In the genomic region with DNA sequence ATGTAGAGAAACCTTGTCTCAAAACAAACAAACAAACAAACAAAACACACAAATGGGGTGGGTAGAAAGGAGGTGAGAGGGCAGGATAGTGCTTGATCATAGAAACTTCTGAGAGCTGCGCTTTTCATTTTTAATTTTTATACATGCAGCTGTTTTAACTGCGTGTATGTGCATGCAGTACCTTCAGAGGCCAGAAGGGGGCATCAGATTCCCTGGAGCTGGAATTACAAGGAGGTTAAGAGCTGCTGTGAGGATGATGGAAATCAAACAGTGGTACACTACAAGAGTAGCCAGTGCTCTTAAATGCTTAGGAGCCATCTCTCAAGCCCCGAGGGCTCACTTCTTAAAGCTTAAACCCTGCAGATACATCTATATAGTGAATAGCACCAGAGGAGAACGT, we compare ENCODE assay signal across 9 mouse cellular contexts.
DNase-seq lines count a peak whose midpoint lies in the region; ATAC-seq and TF ChIP-seq lines count a peak whose summit lies in the region.
"Had no signal": no experiment of that assay in that cellular context is flagged by ENCODE, and none has a peak within 500 bp of the region (broad histone marks: within the 10 kb centered on the region; RNA-seq: fewer than 3 reads in every experiment).

No protein-coding gene starts in this region.

- 92% methylated on average over 4 of the region's 4 CpGs for WGBS in intestine, postnatal 0 days
- 89% methylated on average over 4 of the region's 4 CpGs for WGBS in intestine, embryonic 15.5 days

- peak; percentile 27 for DNase-seq in CH12.LX (ENCODE audit: extremely low read depth)
- peak; percentile 60 for DNase-seq in ZHBTc4 (ENCODE audit: low read depth, low spot score)
- peak; percentile 67 for DNase-seq in lung, postnatal 36 days
- DNase-seq in left cerebral cortex, adult 8-10 months (ENCODE audit: low spot score in 2 of 2): no peak
- DNase-seq in layer of hippocampus, postnatal 10 days (ENCODE audit: low spot score in 2 of 2): no peak

- ATAC-seq in intestine, postnatal 0 days: no peak
- ATAC-seq in intestine, embryonic 15.5 days: no peak

- no peak overlapping the region for H3K4me2 ChIP-seq in intestine, postnatal 0 days (replicated peaks; ENCODE audit: low read depth)
- H3K4me2 ChIP-seq in intestine, embryonic 15.5 days (replicated peaks): no peak overlapping the region
- no peak overlapping the region for H3K4me2 ChIP-seq in CH12.LX (ENCODE audit: insufficient read depth, low read depth, poor library complexity, severe bottlenecking)
- H3K4me2 ChIP-seq: embryonic facial prominence, embryonic 12.5 days; limb, embryonic 12.5 days had no signal

- H3K79me2 ChIP-seq in CH12.LX (replicated peaks; ENCODE audit: control insufficient read depth, extremely low read depth, insufficient read depth, poor library complexity, severe bottlenecking): no peaks in the 10 kb centered on the region

- H3K36me3 ChIP-seq in intestine, postnatal 0 days (ENCODE audit: control insufficient read depth, insufficient read depth): peaks cover 20% of the 10 kb centered on the region
- H3K36me3 ChIP-seq in intestine, embryonic 15.5 days: peaks cover 10% of the 10 kb centered on the region
- H3K36me3 ChIP-seq in CH12.LX (replicated peaks in 1 of 2; ENCODE audit: control insufficient read depth in 1 of 2, insufficient read depth in 1 of 2, low read length in 1 of 2): no peaks in the 10 kb centered on the region
- H3K36me3 ChIP-seq: embryonic facial prominence, embryonic 12.5 days; limb, embryonic 12.5 days had no signal

- TF ChIP-seq RAD21 in CH12.LX (IDR thresholded peaks at IDR 0.05; ENCODE audit: low read depth, low read length): peak; percentile 46

- TF ChIP-seq EP300 in CH12.LX (IDR thresholded peaks at IDR 0.05; ENCODE audit: low read length): no peak

- H3K4me3 ChIP-seq in intestine, postnatal 0 days (ENCODE audit: low read depth, low read length): no peak overlapping the region
- no peak overlapping the region for H3K4me3 ChIP-seq in intestine, embryonic 15.5 days (replicated peaks)
- no peak overlapping the region for H3K4me3 ChIP-seq in CH12.LX (replicated peaks in 1 of 3; ENCODE audit: low read depth in 2 of 3, low read length in 2 of 3, poor library complexity in 1 of 3)
- H3K4me3 ChIP-seq: embryonic facial prominence, embryonic 12.5 days; limb, embryonic 12.5 days had no signal

- no peaks in the 10 kb centered on the region for H3K4me1 ChIP-seq in intestine, postnatal 0 days (replicated peaks; ENCODE audit: control insufficient read depth, insufficient read depth, low read length)
- peaks cover 26% of the 10 kb centered on the region for H3K4me1 ChIP-seq in intestine, embryonic 15.5 days (replicated peaks)
- H3K4me1 ChIP-seq in CH12.LX (ENCODE audit: control insufficient read depth in 1 of 2, insufficient read depth in 2 of 2): peaks cover 0 to 23% of the 10 kb centered on the region in 2 experiments; a peak in 2 of 4 replicates

- no peak overlapping the region for H3K27ac ChIP-seq in intestine, postnatal 0 days (ENCODE audit: low read depth, low read length)
- no peak overlapping the region for H3K27ac ChIP-seq in intestine, embryonic 15.5 days
- no peak overlapping the region for H3K27ac ChIP-seq in CH12.LX (ENCODE audit: insufficient read depth, low read depth)
- H3K27ac ChIP-seq: embryonic facial prominence, embryonic 12.5 days; limb, embryonic 12.5 days had no signal

- in situ Hi-C loops in CH12.LX (cut with MboI; ENCODE audit: low pct_ligation_motif_present, low pct_unique_long_range_greater_than_20kb, low sequenced_read_pairs): no loop called here

- no peaks in the 10 kb centered on the region for H3K9me3 ChIP-seq in intestine, postnatal 0 days (ENCODE audit: control insufficient read depth)
- H3K9me3 ChIP-seq in intestine, embryonic 15.5 days: no peaks in the 10 kb centered on the region
- H3K9me3 ChIP-seq in CH12.LX (replicated peaks; ENCODE audit: low read length): no peaks in the 10 kb centered on the region
- H3K9me3 ChIP-seq: embryonic facial prominence, embryonic 12.5 days; limb, embryonic 12.5 days had no signal

- dilution Hi-C loops in CH12.LX (cut with MboI; ENCODE audit: extremely low pct_ligation_motif_present, extremely low pct_unique_long_range_greater_than_20kb, low sequenced_read_pairs): no loop called here

- H3K9ac ChIP-seq in intestine, postnatal 0 days (ENCODE audit: low read depth, low read length): no peak overlapping the region
- no peak overlapping the region for H3K9ac ChIP-seq in intestine, embryonic 15.5 days
- H3K9ac ChIP-seq in CH12.LX (ENCODE audit: insufficient read depth, low read depth): no peak overlapping the region
- H3K9ac ChIP-seq: embryonic facial prominence, embryonic 12.5 days; limb, embryonic 12.5 days had no signal

- no peak for TF ChIP-seq POLR2A in CH12.LX (IDR thresholded peaks at IDR 0.05; ENCODE audit: low read depth, low read length)

- no peaks in the 10 kb centered on the region for H3K27me3 ChIP-seq in intestine, postnatal 0 days (replicated peaks; ENCODE audit: control insufficient read depth, insufficient read depth, low read length)
- no peaks in the 10 kb centered on the region for H3K27me3 ChIP-seq in intestine, embryonic 15.5 days (replicated peaks)
- H3K27me3 ChIP-seq in CH12.LX (replicated peaks): peaks cover 3% of the 10 kb centered on the region

- TF ChIP-seq CTCF in intestine, postnatal 0 days (IDR thresholded peaks at IDR 0.05; ENCODE audit: low read depth): peak; percentile 76
- TF ChIP-seq CTCF in CH12.LX (conservative IDR thresholded peaks at IDR 0.05 in 1 of 2, IDR thresholded peaks at IDR 0.05 in 1 of 2; ENCODE audit: low read depth in 2 of 2, low read length in 2 of 2): peak; percentile 68 to 85

TF ChIP-seq in CH12.LX, 34 proteins besides CTCF, POLR2A, EP300 and RAD21:
- TF ChIP-seq HCFC1 (IDR thresholded peaks at IDR 0.05; ENCODE audit: low read depth, low read length) (no peak), SMC3 (IDR thresholded peaks at IDR 0.05; ENCODE audit: low read depth, low read length) (peak; percentile 53)

Comparison
In these comparisons a context has a peak if more than half of its experiments do, and no peak if none do; other contexts are left out.
1. DNase-seq: peak in CH12.LX (single experiment), ZHBTc4 (single experiment) and lung, postnatal 36 days (single experiment); none in left cerebral cortex, adult 8-10 months (0 of 2) and layer of hippocampus, postnatal 10 days (0 of 2).